Mouse (Mus musculus): ENCODE results near the gene Ccdc152. TPM values are rescaled to one million over a fixed set of nuclear protein-coding genes. Genes with fewer than 3 reads are reported as not detected.
A peak's percentile ranks its signal among the peaks of the same experiment; 100 is the strongest.
"Not testable (repeated sequence)": the region's sequence is repeated elsewhere in the genome, so short reads cannot be mapped to it uniquely, and the experiment has no call there.

Gene Ccdc152
- total RNA-seq, 2 experiments from 2014 or later = 0.22 to 0.36 TPM

GRCm38 (mm10) chr15:3281216-3281615, 22.1 kb downstream of the Ccdc152 start:
- intact Hi-C loops (cut with DNase I) = no loop called here
- DNase-seq = no peak

GRCm38 (mm10) chr15:3279242-3279641, 24.1 kb downstream of the Ccdc152 start:
- intact Hi-C loops (cut with DNase I) = no loop called here
- no peak for DNase-seq

- intact Hi-C loops (cut with DNase I) = no loop called here
- no peak for DNase-seq
Observed at GRCm38 (mm10) chr15:3277391-3277790, 25.9 kb downstream of the Ccdc152 start.

- no peak for DNase-seq
- intact Hi-C loops (cut with DNase I) = loop anchor here (2.0 to 5.0 kb wide), 2 partner anchors 46 to 58 kb away; no protein-coding TSS in a partner anchor
Observed at GRCm38 (mm10) chr15:3273191-3273590, 30.1 kb downstream of the Ccdc152 start.

- intact Hi-C loops (cut with DNase I) = loop anchor here (5.0 kb wide), 1 partner anchor 44 kb away; no protein-coding TSS in a partner anchor
- DNase-seq = peak; percentile 37 to 44
Observed at GRCm38 (mm10) chr15:3271216-3271615, 32.1 kb downstream of the Ccdc152 start.

GRCm38 (mm10) chr15:3270646-3271077, 32.7 kb downstream of the Ccdc152 start:
- peak; percentile 83 to 84 for DNase-seq
- intact Hi-C loops (cut with DNase I) = loop anchor here (5.0 kb wide), 1 partner anchor 43 kb away; no protein-coding TSS in a partner anchor

GRCm38 (mm10) chr15:3269996-3270645, 33.2 kb downstream of the Ccdc152 start:
- DNase-seq = peak in 1 of 2 experiments; percentile 31
- intact Hi-C loops (cut with DNase I) = loop anchor here (5.0 kb wide), 1 partner anchor 43 kb away; no protein-coding TSS in a partner anchor

GRCm38 (mm10) chr15:3269496-3269895, 33.8 kb downstream of the Ccdc152 start:
- intact Hi-C loops (cut with DNase I) = no loop called here
- no peak for DNase-seq

GRCm38 (mm10) chr15:3268247-3268646, 35.1 kb downstream of the Ccdc152 start, which contains the start of gene Selenop:
Gene Selenop, plus strand, starts transcription at chr15:3268547.
- no peak for DNase-seq
- intact Hi-C loops (cut with DNase I) = no loop called here

- no peak for DNase-seq
- intact Hi-C loops (cut with DNase I) = no loop called here
Observed at GRCm38 (mm10) chr15:3264828-3265227, 38.5 kb downstream of the Ccdc152 start.

GRCm38 (mm10) chr15:3264293-3264692, 39.0 kb downstream of the Ccdc152 start:
- intact Hi-C loops (cut with DNase I) = no loop called here
- no peak for DNase-seq

- intact Hi-C loops (cut with DNase I) = no loop called here
- DNase-seq = no peak
Observed at GRCm38 (mm10) chr15:3262883-3263282, 40.4 kb downstream of the Ccdc152 start.

GRCm38 (mm10) chr15:3260309-3260708, 43.0 kb downstream of the Ccdc152 start:
- intact Hi-C loops (cut with DNase I) = no loop called here

GRCm38 (mm10) chr15:3259025-3259424, 44.3 kb downstream of the Ccdc152 start:
- intact Hi-C loops (cut with DNase I) = no loop called here
- no peak for DNase-seq

More at GRCm38 (mm10) chr15:3260309-3260708, 43.0 kb downstream of the Ccdc152 start:
- DNase-seq = no peak

- intact Hi-C loops (cut with DNase I) = no loop called here
- DNase-seq = no peak
Observed at GRCm38 (mm10) chr15:3251718-3252067, 51.6 kb downstream of the Ccdc152 start.

- no peak for DNase-seq
- intact Hi-C loops (cut with DNase I) = no loop called here
Observed at GRCm38 (mm10) chr15:3251031-3251717, 52.2 kb downstream of the Ccdc152 start.

GRCm38 (mm10) chr15:3250620-3251019, 52.7 kb downstream of the Ccdc152 start:
- intact Hi-C loops (cut with DNase I) = no loop called here

GRCm38 (mm10) chr15:3245036-3245435, 58.3 kb downstream of the Ccdc152 start:
- DNase-seq; intact Hi-C loops (cut with DNase I): not testable (repeated sequence)

More at GRCm38 (mm10) chr15:3250620-3251019, 52.7 kb downstream of the Ccdc152 start:
- DNase-seq = no peak

GRCm38 (mm10) chr15:3237963-3238362, 65.4 kb downstream of the Ccdc152 start:
- intact Hi-C loops (cut with DNase I) = no loop called here

GRCm38 (mm10) chr15:3236338-3236737, 67.0 kb downstream of the Ccdc152 start:
- intact Hi-C loops (cut with DNase I) = no loop called here
- DNase-seq = no peak

More at GRCm38 (mm10) chr15:3237963-3238362, 65.4 kb downstream of the Ccdc152 start:
- no peak for DNase-seq

- DNase-seq = no peak
- intact Hi-C loops (cut with DNase I) = no loop called here
Observed at GRCm38 (mm10) chr15:3233837-3234551, 69.3 kb downstream of the Ccdc152 start.

Data from heart, postnatal 14 days (tissue).